Mouse (Mus musculus) megakaryocyte-erythroid progenitor cell, adult 5-6 weeks (primary cell): ENCODE results near the gene Bcl2a1d. TPM values are rescaled to one million over a fixed set of nuclear protein-coding genes. Genes with fewer than 3 reads are reported as not detected.
A peak's percentile ranks its signal among the peaks of the same experiment; 100 is the strongest.
"Not testable (repeated sequence)": the region's sequence is repeated elsewhere in the genome, so short reads cannot be mapped to it uniquely, and the experiment has no call there.

ENCODE experiments used
- ATAC-seq: replicated peaks from 2 replicates; pipeline ENCODE4 v1.8.0; 2016; ENCODE audit warnings: mild to moderate bottlenecking, inconsistent platforms; ENCODE audit not compliant: severe bottlenecking, poor library complexity, low FRiP score, low TSS enrichment
- total RNA-seq, 2 experiments: library from RNA; stranded (forward) in 1 of 2; stranded (reverse) in 1 of 2; fragments of 200-1000, 215-1000 nt in 1 of 2; fragments of >200 nt in 1 of 2; fragmentation: Nextera tagmentation in 1 of 2; gene quantifications; 2 replicates each; pipeline ENCODE4 v1.2.3; 2014 to 2017

Bcl2a1d gene
- total RNA-seq, 2 experiments from 2014 or later, result 4.7 TPM; not detected in 1

DNA sequence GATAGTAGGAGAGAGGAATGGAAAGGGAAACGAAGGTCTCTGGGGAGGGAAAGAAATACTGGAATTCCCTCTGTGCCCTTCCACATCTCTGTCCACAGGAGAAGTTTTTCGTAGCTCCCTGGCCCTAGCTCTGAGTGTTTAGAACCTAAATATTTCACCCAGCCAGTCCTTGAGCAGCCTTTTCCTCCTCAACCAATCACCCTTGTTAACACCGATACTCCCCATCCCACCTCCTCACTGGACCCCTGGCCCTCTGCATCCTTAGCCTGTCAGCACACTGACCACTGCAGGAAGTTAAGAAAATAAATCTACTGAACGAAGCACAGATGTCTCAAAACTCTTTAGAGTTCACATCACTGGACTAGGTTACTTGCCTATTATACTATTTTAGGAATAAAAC lies 25.0 kb downstream of the Bcl2a1d start:
- ATAC-seq, result no peak

GRCm38 (mm10) chr9:88705157-88705556 lies 26.6 kb downstream of the Bcl2a1d start:
- ATAC-seq, result not testable (repeated sequence)

DNA sequence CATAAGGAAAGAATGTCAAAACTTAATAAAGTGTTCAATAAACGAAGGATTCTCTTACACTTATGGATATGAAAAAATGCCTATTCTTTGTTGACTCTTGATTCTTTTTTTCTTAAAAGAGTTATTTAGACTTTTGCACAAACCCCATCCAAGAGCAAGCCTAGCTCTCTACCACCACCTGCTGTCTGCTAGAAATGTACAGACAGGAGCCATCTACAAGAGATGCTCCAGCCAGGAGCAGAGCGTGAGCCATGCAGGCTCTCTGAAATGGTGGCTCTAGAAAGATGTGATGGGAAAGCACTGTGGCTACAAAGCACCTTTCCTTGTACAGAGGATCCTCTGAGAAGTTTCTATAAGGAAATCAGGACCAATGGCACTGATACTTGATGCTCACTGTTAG lies 33.0 kb downstream of the Bcl2a1d start:
- ATAC-seq, result peak; percentile 75; the same call in 1 of the 2 replicates

- not testable (repeated sequence) for ATAC-seq
Measured at GRCm38 (mm10) chr9:88691307-88691706, 40.4 kb downstream of the Bcl2a1d start.

- not testable (repeated sequence) for ATAC-seq
Measured at GRCm38 (mm10) chr9:88689451-88689850, 42.3 kb downstream of the Bcl2a1d start.

DNA sequence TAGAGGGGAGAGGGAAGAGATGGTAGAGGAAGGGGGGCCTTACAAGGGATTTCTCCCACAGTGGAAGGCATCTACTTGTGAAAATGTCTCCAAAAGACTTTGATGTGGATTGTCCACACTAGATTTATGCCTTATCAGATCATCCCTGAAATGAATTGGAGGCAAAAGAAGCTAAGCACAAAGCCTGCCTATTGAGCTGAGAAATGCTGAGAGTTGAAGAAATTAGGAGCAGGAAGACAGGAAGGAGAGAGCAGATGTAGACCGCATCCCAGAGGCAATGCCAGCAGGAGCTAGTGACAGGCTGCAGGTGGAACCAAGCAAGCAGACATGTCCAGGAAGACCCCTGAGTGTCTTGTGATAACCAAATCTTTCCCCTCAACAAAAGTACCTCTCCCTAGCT lies 45.0 kb downstream of the Bcl2a1d start:
- ATAC-seq, result not testable (repeated sequence)

Other genes starting within 250 kb of the Bcl2a1d start
- gene Syncrip, start 249.3 kb downstream of the Bcl2a1d start, total RNA-seq (2014; fragmentation: Nextera tagmentation), result 201 and 242 TPM in 2 replicates
- 352 and 418 TPM in 2 replicates for gene Syncrip, start 249.3 kb downstream of the Bcl2a1d start, total RNA-seq (2017)
- 8.7 and 11.2 TPM in 2 replicates for gene Zfp949, start 183.9 kb downstream of the Bcl2a1d start, total RNA-seq (2014; fragmentation: Nextera tagmentation)
- gene Zfp949, start 183.9 kb downstream of the Bcl2a1d start, total RNA-seq (2017), result 9.9 and 11.4 TPM in 2 replicates
- gene Trim43a, start 151.0 kb downstream of the Bcl2a1d start, total RNA-seq (2014; fragmentation: Nextera tagmentation), result not detected in 2 replicates
- gene Trim43a, start 151.0 kb downstream of the Bcl2a1d start, total RNA-seq (2017), result not detected in 2 replicates
- gene Mthfsl, start 11.6 kb downstream of the Bcl2a1d start, total RNA-seq (2014; fragmentation: Nextera tagmentation), result 22.3 and 37.9 TPM in 2 replicates
- 17.6 and 18.3 TPM in 2 replicates for gene Mthfsl, start 11.6 kb downstream of the Bcl2a1d start, total RNA-seq (2017)
- gene Trim43c, start 107.2 kb upstream of the Bcl2a1d start, total RNA-seq (2014; fragmentation: Nextera tagmentation), result not detected in 2 replicates
- not detected in 2 replicates for gene Trim43c, start 107.2 kb upstream of the Bcl2a1d start, total RNA-seq (2017)
- gene Bcl2a1a, start 225.0 kb upstream of the Bcl2a1d start, total RNA-seq (2014; fragmentation: Nextera tagmentation), result not detected in 2 replicates
- not detected in 2 replicates for gene Bcl2a1a, start 225.0 kb upstream of the Bcl2a1d start, total RNA-seq (2017)